Mouse (Mus musculus) cortical plate, adult 2 months (tissue): ENCODE measurements at regions not wholly inside any gene's neighbourhood (a gene's known extent, or its start where the extent isn't known, plus 50 kb on each side); places are given as distances from the start of the nearest gene placed in this dataset.

ENCODE experiments used
- CTCF ChIP-seq: fragments of 200-500 bp; IDR thresholded peaks from 2 replicates; pipeline ENCODE4 v1.5.1; 2011; ENCODE audit warnings: mild to moderate bottlenecking, control low read depth, low read length; ENCODE audit not compliant: insufficient read depth; ENCODE audit errors: extremely low read depth
- POLR2A ChIP-seq: fragments of 200-500 bp; IDR thresholded peaks from 2 replicates; pipeline ENCODE4 v1.6.1; 2011; ENCODE audit warnings: mild to moderate bottlenecking, low read length, control low read depth; ENCODE audit not compliant: insufficient read depth; ENCODE audit errors: extremely low read depth

DNA sequence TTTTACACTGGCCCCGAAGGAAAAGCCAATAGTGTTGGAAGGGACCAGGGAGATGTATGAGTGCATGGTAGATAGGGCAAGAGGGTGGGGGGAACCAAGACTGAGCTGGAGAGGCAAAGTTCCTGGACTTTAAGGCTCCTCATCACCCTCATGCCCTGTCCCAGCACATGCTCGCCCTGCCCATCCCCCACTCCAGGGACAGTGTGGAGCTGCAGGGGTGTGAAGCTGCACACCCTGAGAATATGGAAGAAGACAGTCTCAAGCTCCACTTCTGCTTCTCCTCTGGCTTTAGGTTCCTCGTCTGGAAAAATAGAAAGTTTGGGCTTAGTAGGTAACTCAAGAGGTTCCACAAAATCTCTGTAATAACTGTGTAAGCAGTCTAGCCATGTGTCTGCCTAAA lies 215.8 kb downstream of the Ly86 start:
- TF ChIP-seq CTCF, result no peak
- TF ChIP-seq POLR2A, result no peak
